Mouse (Mus musculus): Measurements from ENCODE around the gene Ssbp2.

Ssbp2 gene

DNA sequence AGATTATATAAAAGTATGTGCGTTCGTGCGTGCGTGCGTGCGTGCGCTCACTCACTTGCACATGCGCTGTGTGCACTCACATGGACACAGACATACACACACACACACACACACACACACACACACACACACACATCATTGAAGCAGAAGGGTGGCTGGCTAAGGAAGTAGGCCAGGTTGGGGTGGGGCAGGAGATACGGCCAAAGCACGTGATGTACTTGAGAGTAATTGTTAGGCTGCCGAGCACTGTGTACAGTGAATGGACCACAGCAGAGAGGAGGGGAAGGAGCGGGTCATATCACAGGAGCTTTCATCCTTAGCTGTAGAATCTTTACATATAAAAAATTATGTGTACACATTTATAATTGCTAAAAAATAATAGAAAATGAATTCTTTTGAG lies 66.0 kb downstream of the Ssbp2 start:
- no peak for DNase-seq (ENCODE audit: low spot score in 2 of 2)

DNA sequence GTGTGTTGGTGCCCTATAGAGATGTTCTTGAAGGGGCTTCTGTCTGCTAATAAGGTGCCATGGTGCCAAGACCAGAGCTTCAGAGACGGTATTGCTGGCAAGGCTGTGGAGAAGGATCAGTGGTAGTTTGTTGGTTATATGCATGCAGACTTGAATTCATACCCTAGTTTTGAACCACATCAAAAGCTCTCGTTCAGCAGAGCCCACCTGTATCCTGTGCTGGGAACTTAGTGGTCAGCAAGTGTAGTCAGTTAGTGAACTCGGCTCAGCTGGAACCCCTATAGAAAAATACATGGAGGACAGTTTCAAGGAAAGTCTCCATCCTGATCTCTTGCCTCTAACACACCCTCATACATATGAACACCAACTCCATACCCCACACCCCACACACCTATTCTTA lies 69.7 kb downstream of the Ssbp2 start:
- DNase-seq (ENCODE audit: low spot score in 2 of 2): peak; percentile 49 to 59

DNA sequence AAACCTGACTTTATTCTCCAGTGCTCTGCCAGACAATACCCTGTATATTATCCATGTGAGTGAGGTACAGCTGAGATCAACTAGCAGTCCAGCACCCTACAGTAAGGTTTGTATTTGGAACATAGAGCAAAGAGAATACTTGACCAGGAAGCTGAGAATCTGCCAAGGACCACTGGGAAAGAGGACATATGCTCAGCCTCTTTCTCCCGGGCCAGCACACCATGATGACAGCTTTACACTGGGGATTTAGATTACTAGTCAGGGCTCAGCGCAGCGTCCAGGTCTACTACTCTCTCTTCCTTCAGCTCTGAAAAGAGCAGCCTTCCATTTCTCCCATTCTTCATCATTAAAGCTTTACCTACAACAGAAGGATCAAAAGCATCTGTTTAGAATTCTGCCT lies 76.6 kb downstream of the Ssbp2 start:
- no peak for DNase-seq (ENCODE audit: low spot score in 2 of 2)

DNA sequence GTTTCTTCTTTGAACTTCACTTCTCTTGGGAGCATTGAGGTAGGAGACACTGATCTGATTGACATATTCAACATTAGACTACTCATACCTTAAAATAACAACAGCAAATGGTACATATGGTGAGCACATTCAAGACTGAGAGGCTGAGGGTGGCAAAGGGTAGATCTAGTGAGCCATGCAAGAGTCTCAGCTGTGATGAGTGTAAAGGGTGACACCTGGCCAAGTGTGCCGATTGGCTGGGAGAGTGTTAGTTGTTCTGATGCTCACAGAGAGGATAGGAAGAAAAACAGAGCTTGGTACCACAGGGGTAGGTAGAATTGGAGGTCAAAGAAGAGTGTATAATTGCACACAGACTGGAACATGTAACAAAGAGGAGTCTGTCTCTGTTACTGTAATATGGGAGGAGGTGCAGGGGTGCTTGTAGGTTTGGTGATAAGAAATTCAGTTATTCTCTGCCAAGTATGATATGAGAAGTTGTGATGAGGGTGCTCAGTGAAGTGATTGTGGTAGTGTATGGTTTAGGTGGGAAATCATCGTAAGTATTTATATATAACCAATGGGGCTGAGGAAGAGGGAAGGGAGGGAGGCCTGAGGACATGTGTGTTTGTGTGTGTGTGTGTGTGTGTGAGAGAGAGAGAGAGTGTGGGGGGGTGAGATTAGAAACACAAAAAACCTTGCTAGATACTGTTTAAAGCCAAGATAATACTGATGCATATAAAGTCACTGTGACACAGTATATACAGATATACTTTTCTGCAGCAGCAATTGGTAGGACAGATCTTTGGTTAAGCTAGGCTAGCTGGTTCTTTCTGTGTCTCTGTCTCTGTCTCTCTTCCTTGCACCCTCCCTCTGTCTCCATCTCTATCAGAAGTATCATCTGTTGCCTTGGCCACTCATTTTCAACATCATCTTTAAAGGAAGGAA lies 80.3 kb downstream of the Ssbp2 start:
- no peak for DNase-seq (ENCODE audit: low spot score in 2 of 2)

DNA sequence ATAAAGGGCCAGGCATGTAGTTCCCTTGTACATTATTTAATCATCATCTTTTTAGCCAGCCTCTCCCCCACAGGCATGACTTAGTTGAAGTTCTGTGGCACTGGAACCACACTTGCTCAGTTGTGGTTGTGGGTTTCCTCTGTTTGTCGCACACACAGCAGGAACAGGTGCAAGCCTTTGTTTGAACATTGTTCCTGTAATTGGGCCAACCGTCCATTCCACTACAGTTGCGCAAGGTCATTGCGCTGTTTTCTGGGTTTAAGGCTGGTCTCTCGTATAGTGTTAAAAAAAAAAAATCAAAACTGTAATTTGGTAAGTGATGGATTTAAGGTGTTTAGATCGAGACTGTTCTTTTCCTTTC lies 81.0 kb downstream of the Ssbp2 start:
- peak; percentile 79 to 84 for DNase-seq (ENCODE audit: low spot score in 2 of 2)

DNA sequence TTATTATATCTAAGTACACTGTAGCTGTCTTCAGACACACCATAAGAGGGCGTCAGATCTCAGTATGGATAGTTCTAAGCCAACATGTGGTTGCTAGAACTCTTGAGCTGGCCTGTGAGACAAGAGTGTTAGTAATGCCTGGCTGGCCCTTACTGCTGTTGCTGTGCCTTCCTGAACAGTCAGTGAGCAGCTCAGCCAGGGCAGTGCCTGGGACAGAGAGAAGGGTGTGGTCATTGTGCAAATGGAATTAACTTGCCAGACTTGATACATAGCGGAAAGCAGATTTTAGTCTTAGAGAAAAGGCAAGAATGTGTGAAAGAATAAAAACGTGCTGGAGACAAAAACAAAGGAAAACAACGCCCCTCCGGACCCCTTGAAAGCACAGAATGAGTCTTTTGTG lies 83.5 kb downstream of the Ssbp2 start:
- no peak for DNase-seq (ENCODE audit: low spot score in 2 of 2)

DNA sequence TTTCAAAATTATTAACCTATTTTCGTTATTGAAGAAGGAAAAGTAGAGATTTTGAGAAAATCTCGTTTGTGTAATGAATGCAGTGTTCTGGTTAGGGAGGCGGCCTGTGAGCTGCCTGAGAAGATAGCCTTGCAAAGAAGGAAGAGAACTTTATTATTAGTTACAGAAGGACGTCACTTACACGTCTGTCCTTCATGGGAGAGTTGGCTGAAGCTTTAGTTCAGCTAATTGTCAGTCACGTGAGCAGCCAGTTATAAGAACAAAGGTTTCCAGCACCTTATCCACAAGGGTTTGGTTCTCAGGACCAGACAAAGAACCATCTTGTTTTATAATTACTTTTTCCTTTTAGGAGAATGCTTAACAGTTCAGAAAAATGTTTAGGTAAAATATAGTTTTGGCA lies 104.0 kb downstream of the Ssbp2 start:
- DNase-seq (ENCODE audit: low spot score in 2 of 2): no peak

DNA sequence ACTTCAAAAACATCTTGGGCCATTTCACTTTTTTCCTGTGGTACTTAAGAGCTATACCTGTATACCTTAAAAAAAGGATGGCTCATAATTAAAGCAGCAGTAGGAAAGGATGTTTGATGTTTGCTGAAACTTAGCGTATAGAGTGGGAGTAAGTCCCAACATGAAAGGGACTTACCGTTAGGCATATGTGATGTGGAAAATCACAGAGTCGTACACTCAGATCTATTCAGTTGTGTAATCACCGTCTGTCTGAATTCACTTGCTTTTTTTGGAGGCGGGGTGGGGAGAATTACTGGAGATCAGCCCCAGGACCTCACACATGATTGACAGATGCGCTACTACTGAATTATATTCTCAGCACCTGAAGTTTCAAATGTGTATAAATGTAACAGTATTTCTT lies 104.7 kb downstream of the Ssbp2 start:
- DNase-seq (ENCODE audit: low spot score in 2 of 2): no peak

DNA sequence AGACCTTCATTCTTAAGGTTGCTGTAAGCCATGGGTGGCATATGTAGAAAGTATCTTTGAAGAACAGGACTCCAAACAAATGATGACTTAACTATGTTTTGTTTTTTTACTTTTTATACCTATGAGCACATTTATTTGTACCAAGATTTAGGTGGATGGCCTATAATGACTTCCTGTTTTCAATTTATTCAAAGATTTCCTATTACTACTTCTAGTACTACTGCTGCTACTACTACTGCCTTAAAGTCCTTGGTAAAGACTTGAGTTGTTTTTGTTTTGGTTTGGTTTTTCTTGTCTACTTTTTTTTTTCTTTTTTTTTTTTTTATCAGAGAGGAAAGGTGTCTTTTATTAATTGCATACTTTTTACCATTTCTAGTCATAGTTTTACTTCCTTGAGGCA lies 121.4 kb downstream of the Ssbp2 start:
- DNase-seq (ENCODE audit: low spot score in 2 of 2): no peak

DNA sequence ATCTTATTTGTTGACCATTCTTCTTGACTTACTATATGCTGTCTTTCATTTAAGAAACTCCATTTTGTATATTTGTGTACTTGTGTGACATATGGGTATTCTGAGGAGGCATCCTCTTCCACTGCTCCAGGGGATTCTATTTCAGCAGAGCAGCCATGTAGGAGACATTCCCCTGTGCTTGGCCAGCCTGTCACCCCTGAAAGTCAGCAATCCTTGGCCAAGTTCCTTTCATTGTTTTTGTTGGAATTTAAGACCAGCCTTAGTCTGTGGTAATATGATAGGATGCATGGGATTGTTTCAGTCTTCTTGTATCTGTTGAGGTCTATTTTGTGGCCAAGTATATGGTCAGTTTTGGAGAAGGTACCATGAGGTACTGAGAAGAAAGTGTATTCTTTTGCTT lies 122.1 kb downstream of the Ssbp2 start:
- DNase-seq (ENCODE audit: low spot score in 2 of 2): no peak

DNA sequence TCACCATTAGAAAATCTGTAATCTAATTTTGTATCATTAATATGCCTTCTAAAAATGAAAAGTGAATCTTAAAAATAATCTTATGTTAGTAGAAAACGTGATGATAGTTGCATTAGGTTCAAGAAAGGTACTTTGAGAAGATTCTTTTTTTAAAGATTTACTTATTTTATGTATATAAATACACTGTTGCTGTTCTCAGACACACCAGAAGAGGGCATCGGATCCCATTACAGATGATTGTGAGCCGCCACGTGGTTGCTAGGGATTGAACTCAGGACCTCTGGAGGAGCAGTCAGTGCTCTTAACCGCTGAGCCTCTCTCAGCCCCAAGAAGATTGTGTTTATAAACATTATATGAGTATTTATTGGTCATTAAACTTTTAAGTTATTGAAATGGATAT lies 126.3 kb downstream of the Ssbp2 start:
- DNase-seq (ENCODE audit: low spot score in 2 of 2): no peak

DNA sequence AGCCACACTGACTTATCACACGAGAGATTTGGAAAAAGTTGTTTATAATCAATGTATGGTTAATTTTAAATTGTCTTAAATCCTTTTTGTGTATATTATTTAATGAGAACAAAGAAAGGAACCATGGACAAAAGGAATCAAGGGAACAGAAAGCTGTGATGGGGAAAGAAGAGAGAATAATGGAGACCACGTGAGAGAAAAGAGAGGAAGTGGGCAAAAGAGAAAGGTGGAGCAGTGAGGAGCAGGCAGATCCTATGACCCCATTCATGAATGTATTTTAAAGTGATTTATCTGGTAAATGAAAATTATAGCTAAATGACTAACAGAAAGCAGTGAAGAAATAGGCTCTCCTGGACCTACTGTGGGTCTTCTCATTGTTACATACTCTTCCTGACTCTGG lies 128.4 kb downstream of the Ssbp2 start:
- DNase-seq (ENCODE audit: low spot score in 2 of 2): no peak

DNA sequence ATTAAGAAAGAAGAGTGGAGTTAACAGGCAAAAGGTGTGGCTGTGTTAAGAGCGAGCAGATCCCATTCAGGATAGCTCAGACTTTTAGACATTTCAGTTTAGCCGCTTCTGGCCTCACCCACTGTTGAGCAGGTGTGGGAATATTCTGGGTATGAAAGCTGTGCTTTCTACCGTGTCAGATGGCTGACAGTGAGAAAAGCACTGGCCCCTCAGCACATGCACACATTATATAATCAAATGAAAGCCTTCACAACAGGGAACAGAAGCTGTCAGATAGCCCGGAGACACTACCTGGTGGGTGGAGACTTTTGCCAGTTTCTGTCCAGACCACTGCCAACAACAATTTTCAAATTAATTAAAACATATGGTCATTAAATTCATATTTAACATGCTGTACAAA lies 131.8 kb downstream of the Ssbp2 start:
- DNase-seq (ENCODE audit: low spot score in 2 of 2): no peak

DNA sequence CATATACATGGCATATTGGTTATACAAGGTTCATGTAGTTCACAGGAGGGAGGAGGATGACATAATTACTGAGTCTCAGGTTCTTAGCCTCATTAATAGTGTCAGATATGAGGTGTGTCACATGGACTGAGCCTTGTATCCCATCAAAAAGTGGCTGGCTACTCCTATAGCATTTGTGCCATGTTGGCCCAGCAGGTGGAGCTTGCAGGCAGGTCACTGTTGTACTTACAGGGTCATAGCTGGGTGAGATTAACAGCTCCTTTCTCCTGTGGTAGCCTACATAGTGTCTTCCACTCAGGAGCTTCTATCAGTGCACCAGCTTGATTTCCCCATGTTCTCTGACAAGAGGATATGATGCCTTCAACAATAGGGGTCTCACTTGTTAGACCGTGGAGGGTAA lies 135.2 kb downstream of the Ssbp2 start:
- no peak for DNase-seq (ENCODE audit: low spot score in 2 of 2)

DNA sequence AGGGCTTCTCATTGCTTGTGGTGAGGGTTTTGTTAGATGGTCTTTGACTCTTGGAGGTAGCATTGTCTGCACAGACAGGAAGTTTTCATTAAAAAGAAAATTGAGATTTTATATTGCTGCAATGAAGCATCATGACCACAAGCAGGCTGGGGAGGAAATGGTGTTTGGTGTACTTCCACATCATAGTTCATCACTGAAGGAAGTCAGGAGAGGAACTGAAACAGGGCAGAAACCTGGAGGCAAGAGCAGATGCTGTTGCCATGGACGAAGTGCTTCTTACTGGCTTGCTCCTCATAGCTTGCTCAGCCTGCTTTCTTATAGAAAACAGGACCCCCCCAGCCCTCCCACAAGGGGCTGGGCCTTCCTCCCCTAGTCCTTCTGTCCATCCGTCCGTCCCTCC lies 139.5 kb downstream of the Ssbp2 start:
- no peak for DNase-seq (ENCODE audit: low spot score in 2 of 2)

DNA sequence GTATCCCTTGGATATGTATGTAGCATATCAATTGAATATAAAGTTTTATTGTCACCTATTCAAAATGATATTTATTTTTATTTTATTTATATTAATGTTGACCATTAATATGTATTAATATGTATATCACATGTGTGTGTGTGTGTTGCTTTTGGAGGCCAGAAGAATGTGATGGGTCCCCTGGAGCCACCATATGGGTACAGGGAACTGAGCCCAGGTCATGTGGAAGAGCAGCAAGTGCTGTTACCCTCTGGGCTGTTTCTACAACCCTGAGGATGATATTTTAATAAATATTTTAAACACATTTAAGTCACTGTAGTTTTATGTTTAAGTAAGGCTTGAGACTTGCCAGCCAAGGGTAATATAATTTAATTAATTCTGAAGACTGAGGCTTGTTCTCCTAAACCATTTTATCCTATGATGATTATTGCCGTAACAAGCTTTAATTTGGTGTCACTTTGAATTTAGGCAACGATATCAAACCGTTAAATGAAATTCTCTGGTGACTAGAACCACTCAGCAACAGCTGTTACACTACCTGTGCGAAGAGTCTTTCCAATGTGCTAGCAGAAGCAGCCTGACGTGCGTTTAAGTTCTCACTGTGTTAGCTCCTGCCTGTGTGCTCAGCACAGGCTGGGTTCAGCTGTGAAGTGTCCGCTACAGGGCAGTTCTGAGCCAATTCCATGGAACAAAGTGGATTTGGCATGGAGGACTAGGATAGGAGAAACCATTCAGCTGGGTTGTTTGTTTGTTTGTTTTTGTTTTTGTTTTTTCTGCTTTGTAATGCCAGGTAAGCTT lies 145.2 kb downstream of the Ssbp2 start:
- DNase-seq (ENCODE audit: low spot score in 2 of 2): no peak

DNA sequence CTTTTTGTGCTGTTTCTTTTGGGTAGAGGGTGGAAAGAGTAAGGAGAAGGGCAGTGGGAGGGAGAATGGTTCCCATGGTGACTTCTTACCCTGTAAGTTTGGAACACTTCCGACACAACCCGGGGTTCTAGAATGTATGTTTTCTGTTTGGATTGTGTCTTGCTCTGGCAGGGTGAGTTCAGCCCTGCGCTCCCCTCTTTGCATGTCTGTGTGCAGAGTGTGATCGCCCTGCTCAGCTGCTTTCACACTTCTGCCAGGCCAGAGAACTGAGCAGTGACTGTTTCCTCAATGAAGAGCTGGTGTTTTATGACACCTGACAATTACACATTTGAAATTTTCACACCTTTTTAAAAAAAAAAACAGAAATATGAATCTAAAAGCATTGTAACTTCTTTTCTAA lies 150.5 kb downstream of the Ssbp2 start:
- DNase-seq (ENCODE audit: low spot score in 2 of 2): no peak

DNA sequence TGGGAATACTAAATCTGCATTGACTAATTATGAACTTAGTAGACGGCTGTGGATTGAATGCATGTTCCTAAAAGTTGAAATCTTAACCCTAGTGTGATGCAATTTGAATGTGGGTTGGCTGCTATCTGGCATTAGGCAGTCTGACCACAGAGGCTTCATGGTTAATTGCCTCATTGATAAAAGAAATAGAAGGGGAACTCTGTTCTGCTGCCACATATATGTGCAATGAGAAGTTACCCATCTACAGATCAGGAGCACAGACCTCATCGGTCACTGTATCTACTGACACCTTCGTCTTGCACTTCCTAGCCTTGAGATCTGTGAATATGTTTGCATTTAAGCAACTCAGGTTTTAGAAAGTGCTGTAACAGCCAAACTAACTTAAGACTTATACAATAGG lies 151.8 kb downstream of the Ssbp2 start:
- DNase-seq (ENCODE audit: low spot score in 2 of 2): no peak

DNA sequence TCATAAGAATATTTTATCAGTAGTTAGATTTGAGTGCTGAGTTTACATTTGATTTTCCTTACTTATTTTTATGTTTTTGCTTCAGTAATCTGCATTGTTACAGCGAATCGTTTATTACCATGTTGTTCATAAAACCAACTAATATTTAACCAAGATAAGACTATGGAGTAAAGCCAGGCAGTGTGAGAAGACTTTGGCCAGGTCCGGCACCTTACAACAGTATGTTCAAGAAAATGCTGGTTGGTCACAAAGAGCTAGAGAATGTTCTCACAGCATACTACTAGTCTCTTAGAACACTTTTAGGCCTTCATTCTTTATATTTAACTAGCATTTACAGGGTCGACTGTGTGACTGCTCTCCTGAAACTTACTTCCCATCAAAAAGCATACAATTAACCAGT lies 152.5 kb downstream of the Ssbp2 start:
- DNase-seq (ENCODE audit: low spot score in 2 of 2): no peak

DNA sequence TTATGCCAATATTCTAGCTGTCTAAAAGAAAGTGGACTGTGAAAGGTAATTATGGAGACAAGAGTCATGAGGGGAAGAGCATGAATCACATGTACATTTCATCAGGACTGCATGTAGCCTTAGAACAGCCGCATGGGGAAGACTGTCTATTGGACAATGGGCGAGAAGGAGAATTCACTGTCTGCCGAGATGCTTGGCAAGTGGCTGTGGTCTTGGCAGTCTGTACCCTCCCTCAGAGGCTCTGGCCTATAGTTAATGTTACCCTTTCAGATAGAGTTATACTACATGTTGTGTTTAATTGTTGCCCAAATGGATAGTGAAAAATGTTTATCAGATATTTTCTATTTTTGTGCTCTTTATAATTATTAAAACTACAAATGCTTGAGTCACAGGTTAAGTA lies 156.0 kb downstream of the Ssbp2 start:
- DNase-seq (ENCODE audit: low spot score in 2 of 2): no peak

DNA sequence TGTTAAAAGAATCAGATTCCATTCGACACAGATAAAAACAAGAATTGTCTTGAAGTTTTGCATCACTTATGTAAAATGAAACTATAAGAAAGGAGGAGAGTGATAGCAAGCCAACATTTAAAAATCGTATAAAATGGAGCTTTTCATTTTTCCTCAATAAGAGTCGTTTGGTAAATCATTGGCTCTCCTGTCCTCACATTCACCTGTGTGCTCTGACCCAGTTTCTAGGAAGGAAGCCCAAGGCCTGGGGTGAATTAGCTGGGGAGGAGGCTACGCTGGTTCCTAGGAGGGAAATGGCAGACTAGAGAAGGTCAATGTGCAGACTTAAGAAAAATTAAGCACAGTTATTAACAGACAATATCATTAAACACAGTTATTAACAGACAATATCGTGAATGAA lies 156.8 kb downstream of the Ssbp2 start:
- DNase-seq (ENCODE audit: low spot score in 2 of 2): no peak

DNA sequence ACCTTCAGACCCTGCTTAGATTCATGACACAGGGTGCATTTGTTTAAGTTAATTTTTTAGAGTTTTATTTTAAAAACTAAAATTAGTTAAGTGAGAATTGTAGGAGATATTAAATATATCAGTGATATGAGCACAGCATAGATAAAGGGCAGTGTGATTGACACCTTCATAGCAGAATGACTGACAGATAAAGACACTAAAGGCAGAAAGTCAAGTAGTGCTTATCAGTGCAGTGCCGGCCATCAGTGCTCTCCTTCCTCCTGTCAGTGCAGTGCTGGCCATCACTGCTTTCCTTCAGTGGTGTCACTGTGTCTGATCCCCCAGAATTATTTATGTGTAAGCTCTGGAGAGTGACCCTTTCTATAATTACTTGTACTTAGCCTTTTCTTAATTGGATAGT lies 159.3 kb downstream of the Ssbp2 start:
- no peak for DNase-seq (ENCODE audit: low spot score in 2 of 2)

DNA sequence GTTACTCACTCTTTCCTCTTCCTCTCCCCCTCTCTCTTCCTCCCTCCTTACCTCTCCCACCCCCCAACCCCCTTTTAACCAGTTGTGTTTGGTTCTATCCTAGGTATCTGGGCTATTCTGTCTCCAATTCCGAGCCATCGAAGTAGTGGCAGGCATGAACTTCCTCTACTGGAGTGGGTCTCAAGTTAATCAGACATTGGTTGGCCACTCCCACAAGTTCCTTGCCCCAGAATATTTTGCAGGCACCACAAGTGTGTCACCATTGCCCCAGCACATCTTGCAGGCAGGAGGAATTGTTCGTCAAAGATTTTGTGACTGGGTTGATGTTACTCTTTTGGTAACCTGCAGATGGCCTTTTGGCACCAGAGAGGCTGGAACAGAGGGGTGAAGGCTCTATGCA lies 160.5 kb downstream of the Ssbp2 start:
- DNase-seq (ENCODE audit: low spot score in 2 of 2): no peak
